Mouse (Mus musculus) 3134 (cell line): ENCODE results near the gene Gm12117.

Source experiments
- DNase-seq: peaks from one replicate; pipeline ENCODE4 v3.0.0-alpha.2; 2011; ENCODE audit warnings: low spot score; ENCODE audit not compliant: insufficient read length; ENCODE audit errors: extremely low read depth

Gene Gm12117

GRCm38 (mm10) chr11:33276637-33277036 is at the start of gene Gm12117:
Gm12117 (minus strand) TSS chr11:33276737.
- DNase-seq: no peak

DNA sequence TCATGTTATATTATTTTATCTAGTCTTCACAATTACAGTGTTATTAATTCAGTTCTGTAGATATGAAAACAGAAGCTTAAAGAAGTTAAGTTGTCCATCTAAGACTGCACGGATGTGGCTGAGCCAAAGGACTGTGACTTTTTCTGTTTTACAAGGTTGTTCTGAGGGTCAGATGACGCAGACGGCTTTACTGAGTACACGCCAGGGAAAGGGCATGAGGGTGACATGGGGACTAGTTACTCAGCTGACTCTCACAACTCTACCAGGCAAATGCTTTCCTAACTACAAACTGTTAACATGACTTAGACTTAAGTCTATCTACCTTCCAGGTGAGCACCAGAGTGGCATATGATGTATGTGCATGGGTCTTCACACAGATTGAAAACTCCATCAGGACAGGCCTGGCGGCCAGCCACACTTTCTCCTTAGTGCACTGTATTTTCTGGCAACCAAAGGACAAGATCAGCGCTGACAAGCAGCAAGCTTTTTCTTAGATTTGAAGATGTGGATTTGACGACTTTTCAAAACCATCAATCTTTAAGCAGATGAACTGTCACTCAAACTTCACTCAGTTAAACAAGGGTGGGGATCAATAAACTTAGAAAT is 42.6 kb upstream of the Gm12117 start:
- DNase-seq: no peak

- DNase-seq: no peak
Observed at GRCm38 (mm10) chr11:33309566-33309965, 33.0 kb upstream of the Gm12117 start.

GRCm38 (mm10) chr11:33300859-33301258 is 24.3 kb upstream of the Gm12117 start:
- no peak for DNase-seq

DNA sequence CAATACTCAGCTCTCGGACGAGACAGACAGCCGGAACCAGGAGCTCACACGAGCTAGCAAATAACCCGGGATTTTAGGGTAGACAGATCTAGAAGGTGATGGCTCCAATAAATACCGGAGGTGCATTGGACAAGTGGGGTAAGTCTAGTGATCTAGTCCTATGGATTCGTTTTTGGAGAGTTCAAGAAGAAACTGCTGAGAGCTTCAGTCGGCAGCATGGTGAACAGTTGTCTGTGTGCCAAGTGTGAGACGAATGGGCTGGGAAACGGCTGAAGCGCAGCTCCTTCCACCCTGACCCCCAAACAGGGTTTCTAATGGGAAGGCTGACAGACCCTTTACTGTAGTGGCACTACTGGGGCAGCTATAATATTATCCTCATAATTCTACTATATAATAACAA is 22.8 kb upstream of the Gm12117 start:
- no peak for DNase-seq

- no peak for DNase-seq
Observed at GRCm38 (mm10) chr11:33297121-33297520, 20.6 kb upstream of the Gm12117 start.

GRCm38 (mm10) chr11:33295422-33295821 is 18.9 kb upstream of the Gm12117 start:
- DNase-seq: no peak

GRCm38 (mm10) chr11:33294063-33294462 is 17.5 kb upstream of the Gm12117 start:
- no peak for DNase-seq

DNA sequence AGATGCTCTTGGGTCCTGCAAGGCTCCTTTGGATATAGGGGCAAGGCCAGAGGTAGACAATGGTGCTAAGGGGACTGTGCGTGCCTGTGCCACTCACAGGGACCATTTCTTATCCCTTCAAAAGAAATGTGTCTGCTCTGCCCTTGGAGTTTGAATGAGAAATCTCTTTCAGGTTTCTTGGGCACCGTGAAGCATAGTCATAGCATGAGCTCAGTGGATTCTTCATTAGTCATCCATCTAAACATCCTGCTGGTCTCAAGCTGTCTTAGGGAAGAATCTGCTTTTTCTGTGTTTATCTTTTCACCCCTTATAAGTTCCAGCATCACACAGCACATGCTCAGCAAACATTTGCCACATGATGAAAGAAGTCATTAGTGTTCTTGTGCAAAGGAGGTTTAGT is 2.0 kb upstream of the Gm12117 start:
- no peak for DNase-seq

- DNase-seq: no peak
Observed at GRCm38 (mm10) chr11:33274816-33275215, 1.7 kb downstream of the Gm12117 start.

- DNase-seq: no peak
Observed at GRCm38 (mm10) chr11:33274294-33274693, 2.2 kb downstream of the Gm12117 start.

DNA sequence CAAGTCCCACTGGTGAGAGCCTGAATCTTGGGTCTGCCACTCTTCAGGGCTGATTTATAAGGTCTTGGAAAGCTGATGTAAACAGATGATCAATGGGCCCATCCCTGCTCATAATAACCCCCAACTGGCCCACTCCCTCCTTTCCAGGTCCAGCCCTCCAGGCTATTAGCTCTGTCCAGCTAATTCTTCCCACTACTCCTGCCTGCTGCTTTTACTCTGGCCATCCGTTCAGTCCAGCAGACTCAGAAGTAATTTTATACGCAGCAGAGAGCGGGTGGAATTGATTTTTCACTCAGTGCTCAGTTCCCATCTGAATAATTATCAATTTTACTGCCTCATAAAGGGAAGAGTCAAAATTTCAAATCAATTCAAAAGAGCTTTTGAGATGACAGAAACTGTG is 36.2 kb downstream of the Gm12117 start:
- DNase-seq: no peak

DNA sequence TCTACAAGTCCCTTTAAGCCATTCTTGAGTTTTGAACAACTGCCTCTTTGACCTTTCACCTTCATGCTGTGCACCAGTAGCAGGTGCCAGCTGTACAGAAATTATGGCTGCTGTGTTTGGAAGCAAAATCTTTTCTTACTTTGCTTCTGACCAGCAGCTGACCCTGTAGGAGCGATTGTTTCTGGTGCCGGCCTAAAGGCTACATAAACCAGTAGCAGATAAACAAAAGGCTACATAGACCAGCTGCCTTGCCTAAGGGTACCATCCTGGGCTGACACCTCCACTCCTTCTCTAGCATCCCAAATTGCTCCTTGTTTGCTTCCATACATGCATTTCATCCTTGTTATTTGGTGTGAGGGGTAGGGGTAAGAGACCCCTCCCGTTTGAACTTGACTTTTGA is 42.4 kb downstream of the Gm12117 start:
- no peak for DNase-seq

GRCm38 (mm10) chr11:33232056-33232455 is 44.5 kb downstream of the Gm12117 start:
- no peak for DNase-seq

- DNase-seq: no peak
Observed at GRCm38 (mm10) chr11:33228186-33228585, 48.4 kb downstream of the Gm12117 start.

DNA sequence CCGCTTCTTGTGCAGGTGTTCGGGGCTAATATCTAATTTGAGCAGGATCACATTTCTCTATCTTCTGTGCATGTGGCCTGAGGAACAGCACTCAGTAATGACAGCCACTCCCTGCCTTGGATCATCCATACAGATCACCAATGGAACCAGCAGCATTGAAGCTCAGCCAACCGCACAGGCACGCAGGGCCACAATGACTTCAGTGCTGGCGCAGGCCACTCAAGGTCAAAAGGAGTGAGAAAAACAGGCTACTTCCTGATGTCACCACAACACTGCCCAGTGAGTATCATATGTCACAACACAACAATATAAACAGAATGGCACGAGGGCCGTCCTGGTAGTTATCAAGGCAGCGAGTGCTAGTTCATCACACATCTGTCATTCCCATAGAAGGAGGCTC is 50.0 kb downstream of the Gm12117 start:
- no peak for DNase-seq
